Comparison of ENCODE assay signal across 13 mouse cellular contexts in the genomic region with DNA sequence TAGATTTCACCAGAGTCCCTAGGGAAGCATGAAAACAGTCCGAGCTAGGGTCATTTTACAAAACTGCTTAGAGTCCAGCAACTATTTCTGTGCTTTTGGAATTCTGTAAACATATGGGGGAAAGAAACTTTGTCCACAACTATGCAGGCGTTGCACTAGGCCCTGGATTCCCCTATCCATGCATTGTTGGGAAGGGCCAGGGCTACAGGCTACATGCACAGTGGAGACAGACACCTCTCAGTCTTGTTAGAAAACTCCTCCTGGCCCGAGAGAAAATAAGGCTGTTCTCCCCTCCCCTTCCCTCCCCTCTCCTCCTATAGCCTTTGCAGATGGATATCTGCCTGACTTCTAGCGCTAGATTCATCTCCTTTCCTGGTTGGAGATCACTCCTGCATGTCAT.
DNase-seq lines count a peak whose midpoint lies in the region; ATAC-seq and TF ChIP-seq lines count a peak whose summit lies in the region.
"Had no signal": no experiment of that assay in that cellular context is flagged by ENCODE, and none has a peak within 500 bp of the region (broad histone marks: within the 10 kb centered on the region; RNA-seq: fewer than 3 reads in every experiment).

No protein-coding gene starts in this region.

- no peaks in the 10 kb centered on the region for H3K36me3 ChIP-seq in forebrain, embryonic 15.5 days
- H3K36me3 ChIP-seq in forebrain, embryonic 14.5 days (ENCODE audit: control insufficient read depth, insufficient read depth, low read length): no peaks in the 10 kb centered on the region
- H3K36me3 ChIP-seq in kidney, postnatal 0 days (ENCODE audit: insufficient read depth, low read length): no peaks in the 10 kb centered on the region
- no peaks in the 10 kb centered on the region for H3K36me3 ChIP-seq in stomach, embryonic 16.5 days (ENCODE audit: control insufficient read depth, insufficient read depth, low read length)
- H3K36me3 ChIP-seq in stomach, postnatal 0 days (ENCODE audit: control insufficient read depth, insufficient read depth, low read length): no peaks in the 10 kb centered on the region
- H3K36me3 ChIP-seq in midbrain, embryonic 11.5 days (ENCODE audit: control insufficient read depth, insufficient read depth, low read length): no peaks in the 10 kb centered on the region

- no peaks in the 10 kb centered on the region for H3K9me3 ChIP-seq in forebrain, embryonic 15.5 days
- H3K9me3 ChIP-seq in forebrain, embryonic 14.5 days (replicated peaks; ENCODE audit: control insufficient read depth, low read length): no peaks in the 10 kb centered on the region
- H3K9me3 ChIP-seq in kidney, postnatal 0 days (replicated peaks; ENCODE audit: low read length): no peaks in the 10 kb centered on the region
- no peaks in the 10 kb centered on the region for H3K9me3 ChIP-seq in stomach, embryonic 16.5 days (replicated peaks; ENCODE audit: control insufficient read depth, low read length)
- H3K9me3 ChIP-seq in stomach, postnatal 0 days (ENCODE audit: control insufficient read depth, low read length): no peaks in the 10 kb centered on the region
- no peaks in the 10 kb centered on the region for H3K9me3 ChIP-seq in midbrain, embryonic 11.5 days (ENCODE audit: control insufficient read depth, low read length)

- no peak overlapping the region for H3K27ac ChIP-seq in forebrain, embryonic 15.5 days (replicated peaks)
- no peak overlapping the region for H3K27ac ChIP-seq in forebrain, embryonic 14.5 days (ENCODE audit: low read depth, low read length)
- H3K27ac ChIP-seq in kidney, postnatal 0 days: no peak overlapping the region
- no peak overlapping the region for H3K27ac ChIP-seq in stomach, embryonic 16.5 days (ENCODE audit: low read length)
- no peak overlapping the region for H3K27ac ChIP-seq in stomach, postnatal 0 days (replicated peaks)
- no peak overlapping the region for H3K27ac ChIP-seq in midbrain, embryonic 11.5 days (ENCODE audit: low read depth, low read length)

- peak overlapping the region; percentile 41 for H3K4me2 ChIP-seq in forebrain, embryonic 15.5 days (replicated peaks)
- no peak overlapping the region; the same call in 1 of the 2 replicates for H3K4me2 ChIP-seq in forebrain, embryonic 14.5 days (ENCODE audit: low read length)
- peak overlapping the region; percentile 34 for H3K4me2 ChIP-seq in kidney, postnatal 0 days (ENCODE audit: low read length)
- H3K4me2 ChIP-seq in stomach, embryonic 16.5 days (ENCODE audit: low read depth, low read length): peak overlapping the region; percentile 34; the same call in 1 of the 2 replicates
- no peak overlapping the region for H3K4me2 ChIP-seq in stomach, postnatal 0 days (replicated peaks; ENCODE audit: low read depth)
- no peak overlapping the region for H3K4me2 ChIP-seq in midbrain, embryonic 11.5 days
- H3K4me2 ChIP-seq: liver, embryonic 11.5 days had no signal

- peaks cover 7% of the 10 kb centered on the region; the same call in 1 of the 2 replicates for H3K4me1 ChIP-seq in forebrain, embryonic 15.5 days
- no peaks in the 10 kb centered on the region for H3K4me1 ChIP-seq in forebrain, embryonic 14.5 days (ENCODE audit: control insufficient read depth, insufficient read depth, low read length)
- no peaks in the 10 kb centered on the region for H3K4me1 ChIP-seq in kidney, postnatal 0 days (replicated peaks; ENCODE audit: insufficient read depth, low read length)
- no peaks in the 10 kb centered on the region for H3K4me1 ChIP-seq in stomach, embryonic 16.5 days (ENCODE audit: control insufficient read depth, insufficient read depth, low read length)
- H3K4me1 ChIP-seq in stomach, postnatal 0 days (replicated peaks; ENCODE audit: control insufficient read depth, insufficient read depth): no peaks in the 10 kb centered on the region
- H3K4me1 ChIP-seq in midbrain, embryonic 11.5 days (ENCODE audit: control insufficient read depth, insufficient read depth, low read length): no peaks in the 10 kb centered on the region

- ATAC-seq in forebrain, embryonic 15.5 days (replicated peaks): peak; percentile 53
- ATAC-seq in forebrain, embryonic 14.5 days: no peak
- no peak for ATAC-seq in kidney, postnatal 0 days (replicated peaks; ENCODE audit: low FRiP score, low read depth)
- ATAC-seq in stomach, embryonic 16.5 days (ENCODE audit: insufficient read depth, low FRiP score): no peak
- ATAC-seq in stomach, postnatal 0 days (ENCODE audit: low FRiP score, low TSS enrichment): no peak
- no peak for ATAC-seq in inflammation-experienced regulatory T-cells, adult 6 months
- ATAC-seq in midbrain, embryonic 11.5 days (ENCODE audit: low FRiP score): no peak
- ATAC-seq: Patski had no signal

- no peak for TF ChIP-seq CTCF in kidney, postnatal 0 days (IDR thresholded peaks at IDR 0.05; ENCODE audit: low read depth)
- TF ChIP-seq CTCF in stomach, postnatal 0 days (IDR thresholded peaks at IDR 0.05; ENCODE audit: low read depth): no peak

- H3K27me3 ChIP-seq in forebrain, embryonic 15.5 days: no peaks in the 10 kb centered on the region
- H3K27me3 ChIP-seq in forebrain, embryonic 14.5 days (replicated peaks; ENCODE audit: control insufficient read depth, insufficient read depth, low read length): no peaks in the 10 kb centered on the region
- H3K27me3 ChIP-seq in kidney, postnatal 0 days (ENCODE audit: insufficient read depth, low read length): no peaks in the 10 kb centered on the region
- H3K27me3 ChIP-seq in stomach, embryonic 16.5 days (ENCODE audit: control insufficient read depth, insufficient read depth, low read length): no peaks in the 10 kb centered on the region
- H3K27me3 ChIP-seq in stomach, postnatal 0 days (ENCODE audit: control insufficient read depth, insufficient read depth, low read length): no peaks in the 10 kb centered on the region
- no peaks in the 10 kb centered on the region for H3K27me3 ChIP-seq in midbrain, embryonic 11.5 days (ENCODE audit: control insufficient read depth, insufficient read depth, low read length)
- H3K27me3 ChIP-seq: Patski had no signal

- peak overlapping the region; percentile 20; the same call in 1 of the 2 replicates for H3K4me3 ChIP-seq in forebrain, embryonic 15.5 days
- H3K4me3 ChIP-seq in forebrain, embryonic 14.5 days (ENCODE audit: low read depth, low read length): no peak overlapping the region
- no peak overlapping the region for H3K4me3 ChIP-seq in kidney, postnatal 0 days (replicated peaks; ENCODE audit: low read depth, low read length)
- no peak overlapping the region for H3K4me3 ChIP-seq in stomach, embryonic 16.5 days (replicated peaks; ENCODE audit: low read length)
- H3K4me3 ChIP-seq in stomach, postnatal 0 days (ENCODE audit: low read depth, low read length): no peak overlapping the region
- no peak overlapping the region for H3K4me3 ChIP-seq in midbrain, embryonic 11.5 days (ENCODE audit: low read depth, low read length)

- DNase-seq in forebrain, embryonic 14.5 days (ENCODE audit: low spot score): no peak
- peak; percentile 19 for DNase-seq in kidney, postnatal 0 days (ENCODE audit: low spot score)
- no peak for DNase-seq in kidney, postnatal 14 days
- no peak for DNase-seq in stomach, postnatal 0 days (ENCODE audit: low spot score)
- no peak for DNase-seq in midbrain, embryonic 11.5 days (ENCODE audit: low spot score, missing footprints)
- DNase-seq: cerebellum, adult 2 months; kidney, postnatal 25 days; lung, postnatal 36 days had no signal

- 50% methylated on average over 4 of the region's 4 CpGs for WGBS in forebrain, embryonic 15.5 days
- WGBS in forebrain, embryonic 14.5 days: 48% methylated on average over 4 of the region's 4 CpGs
- WGBS in kidney, postnatal 0 days: 55% methylated on average over 4 of the region's 4 CpGs
- WGBS in stomach, embryonic 16.5 days: 58% methylated on average over 4 of the region's 4 CpGs
- 68% methylated on average over 4 of the region's 4 CpGs for WGBS in stomach, postnatal 0 days
- WGBS in midbrain, embryonic 11.5 days: 51% methylated on average over 4 of the region's 4 CpGs

- no peak for TF ChIP-seq EP300 in stomach, postnatal 0 days (optimal IDR thresholded peaks at IDR 0.05)

- 0 out of 2 replicates have a peak overlapping the region, but pooled peaks have one; percentile 23 for H3K9ac ChIP-seq in forebrain, embryonic 15.5 days (replicated peaks)
- no peak overlapping the region for H3K9ac ChIP-seq in forebrain, embryonic 14.5 days (ENCODE audit: low read length)
- no peak overlapping the region for H3K9ac ChIP-seq in kidney, postnatal 0 days (ENCODE audit: low read depth, low read length)
- no peak overlapping the region for H3K9ac ChIP-seq in stomach, embryonic 16.5 days (ENCODE audit: low read length)
- no peak overlapping the region for H3K9ac ChIP-seq in stomach, postnatal 0 days (ENCODE audit: low read length)
- no peak overlapping the region for H3K9ac ChIP-seq in midbrain, embryonic 11.5 days (ENCODE audit: low read length)

Comparison
In these comparisons a context has a peak if more than half of its experiments do, and no peak if none do; other contexts are left out.
1. H3K4me2 ChIP-seq: peak in forebrain, embryonic 15.5 days (single experiment), kidney, postnatal 0 days (single experiment) and stomach, embryonic 16.5 days (single experiment); none in forebrain, embryonic 14.5 days (single experiment), stomach, postnatal 0 days (single experiment) and midbrain, embryonic 11.5 days (single experiment).